Mouse (Mus musculus) liver, adult 2 months (tissue): ENCODE data around the gene Clec2g. TPM values are rescaled to one million over a fixed set of nuclear protein-coding genes. Genes with fewer than 3 reads are reported as not detected.
"Not testable (repeated sequence)": the region's sequence is repeated elsewhere in the genome, so short reads cannot be mapped to it uniquely, and the experiment has no call there.

Experiments
- DNase-seq: peaks from one replicate; pipeline ENCODE4 v3.0.0-alpha.2; 2011; ENCODE audit warnings: low read depth, low spot score; ENCODE audit errors: extremely low read depth
- H3K27ac ChIP-seq: fragments of 200-500 bp; replicated peaks from 2 replicates; pipeline ENCODE4 v1.5.1; 2012; ENCODE audit warnings: low read depth, mild to moderate bottlenecking, control low read depth, inconsistent platforms, low read length; ENCODE audit not compliant: insufficient read depth
- H3K27me3 ChIP-seq: fragments of 200-500 bp; 2 replicates; pipeline ENCODE4 v1.6.1; 2012; ENCODE audit warnings: mild to moderate bottlenecking, moderate library complexity, low read length, inconsistent platforms; ENCODE audit not compliant: control insufficient read depth, insufficient read depth
- H3K36me3 ChIP-seq: fragments of 200-500 bp; 2 replicates; pipeline ENCODE4 v1.6.1; 2012; ENCODE audit warnings: low read length, inconsistent platforms; ENCODE audit not compliant: control insufficient read depth, insufficient read depth
- H3K4me1 ChIP-seq: fragments of 200-500 bp; 2 replicates; pipeline ENCODE4 v1.6.1; 2011; ENCODE audit warnings: low read length; ENCODE audit not compliant: control insufficient read depth, insufficient read depth
- H3K4me3 ChIP-seq: fragments of 200-500 bp; 2 replicates; pipeline ENCODE4 v1.5.1; 2011; ENCODE audit warnings: low read depth, mild to moderate bottlenecking, control low read depth, low read length, moderate library complexity; ENCODE audit not compliant: insufficient read depth
- H3K79me2 ChIP-seq: fragments of 200-500 bp; 2 replicates; pipeline ENCODE4 v1.6.1; 2012; ENCODE audit warnings: inconsistent platforms, mild to moderate bottlenecking, low read length, moderate library complexity; ENCODE audit not compliant: control insufficient read depth, insufficient read depth
- H3K9ac ChIP-seq: fragments of 200-500 bp; 2 replicates; pipeline ENCODE4 v1.6.1; 2012; ENCODE audit warnings: low read depth, mild to moderate bottlenecking, control low read depth, inconsistent platforms, low read length
- CTCF ChIP-seq: fragments of 200-500 bp; IDR thresholded peaks from 2 replicates; pipeline ENCODE4 v1.5.1; 2011; ENCODE audit warnings: low read depth, low read length, control low read depth
- POLR2A ChIP-seq: fragments of 200-500 bp; IDR thresholded peaks from 2 replicates; pipeline ENCODE4 v1.6.1; 2011; ENCODE audit warnings: low read length, control low read depth; ENCODE audit not compliant: insufficient read depth; ENCODE audit errors: extremely low read depth
- WGBS: fragments of 180-500 bp; shearing (Covaris S2); methylation state at CpG from one replicate; pipeline ENCODE4 v1.1.7; 2018; 5-methylcytosine and 5-hydroxymethylcytosine counted together
- polyA plus RNA-seq: library from polyadenylated mRNA; depleted of rRNA; stranded (reverse); fragments of >200 nt; gene quantifications from 2 replicates; pipeline ENCODE4 v1.2.3, GENCODE M21; 2012
- total RNA-seq: library from RNA; depleted of rRNA; stranded (reverse); fragments of >200 nt; gene quantifications from 2 replicates; pipeline ENCODE4 v1.2.3, GENCODE M21; 2014

Clec2g gene
- total and polyA plus RNA-seq, 2 experiments = not detected

DNA sequence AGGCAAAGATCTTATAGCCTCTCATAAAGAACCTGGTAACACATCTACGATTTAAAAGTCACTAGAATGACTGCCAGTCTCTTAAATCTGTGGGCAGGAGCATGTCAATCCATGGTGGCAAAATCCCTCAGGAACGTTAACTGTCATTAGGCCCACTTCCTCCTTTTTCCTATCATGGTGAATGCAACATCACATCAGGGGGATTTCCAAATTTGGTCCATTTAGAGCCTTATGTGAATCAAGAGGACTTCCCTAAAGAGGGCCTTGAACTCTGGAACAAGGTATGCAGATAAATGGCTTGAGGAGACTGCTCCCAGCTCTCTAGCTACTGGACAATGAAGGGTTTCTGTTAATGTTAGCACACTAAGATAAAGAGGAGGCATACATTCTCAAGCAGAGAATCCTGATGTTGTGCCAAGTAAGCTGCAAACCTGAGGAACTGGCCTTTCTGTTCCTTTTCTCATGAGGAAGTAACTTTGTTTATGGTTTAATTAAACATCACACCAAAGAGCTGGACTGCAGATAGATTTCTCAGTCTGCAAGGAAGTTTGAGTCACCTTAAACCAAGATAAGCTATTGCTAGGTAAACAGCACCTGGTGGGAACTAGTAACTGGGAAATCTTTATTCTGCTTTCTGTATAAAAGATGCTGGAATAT lies 20.5 kb upstream of the Clec2g start:
- Histone ChIP-seq H3K4me1 (no peaks in the 10 kb centered on the region), H3K27me3 (no peaks in the 10 kb centered on the region), H3K27ac (no peak overlapping the region), H3K79me2 (no peaks in the 10 kb centered on the region), H3K9ac (no peak overlapping the region), H3K36me3 (no peaks in the 10 kb centered on the region), H3K4me3 (no peak overlapping the region)
- peak; percentile 14 for DNase-seq
- WGBS = 81% methylated on average over 2 of the region's 2 CpGs
- TF ChIP-seq CTCF (no peak), POLR2A (no peak)

DNA sequence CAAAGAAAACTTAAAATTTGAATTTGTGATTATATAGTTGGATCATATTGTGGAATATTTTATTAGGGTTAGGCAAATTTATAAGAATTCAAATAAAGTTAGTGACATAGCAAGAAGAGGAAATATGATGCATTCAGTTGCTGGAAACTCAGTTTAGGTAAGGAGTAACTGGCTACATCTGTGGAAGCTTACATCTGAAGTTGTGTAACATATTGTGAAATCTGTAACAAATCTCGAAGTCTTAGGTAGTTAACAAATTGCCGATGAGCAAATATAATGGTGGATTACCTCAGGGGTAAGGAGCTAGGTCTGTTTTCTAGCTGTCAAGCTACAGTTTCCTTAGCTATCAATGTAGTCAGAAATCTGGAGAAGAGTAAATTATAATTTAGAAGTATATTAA lies 16.9 kb upstream of the Clec2g start:
- Histone ChIP-seq H3K79me2 (no peaks in the 10 kb centered on the region), H3K9ac (no peak overlapping the region), H3K36me3 (no peaks in the 10 kb centered on the region), H3K4me1 (no peaks in the 10 kb centered on the region), H3K4me3 (no peak overlapping the region), H3K27me3 (no peaks in the 10 kb centered on the region), H3K27ac (no peak overlapping the region)
- TF ChIP-seq POLR2A (no peak), CTCF (no peak)
- WGBS = 49% methylated on average over 2 of the region's 2 CpGs
- no peak for DNase-seq

DNA sequence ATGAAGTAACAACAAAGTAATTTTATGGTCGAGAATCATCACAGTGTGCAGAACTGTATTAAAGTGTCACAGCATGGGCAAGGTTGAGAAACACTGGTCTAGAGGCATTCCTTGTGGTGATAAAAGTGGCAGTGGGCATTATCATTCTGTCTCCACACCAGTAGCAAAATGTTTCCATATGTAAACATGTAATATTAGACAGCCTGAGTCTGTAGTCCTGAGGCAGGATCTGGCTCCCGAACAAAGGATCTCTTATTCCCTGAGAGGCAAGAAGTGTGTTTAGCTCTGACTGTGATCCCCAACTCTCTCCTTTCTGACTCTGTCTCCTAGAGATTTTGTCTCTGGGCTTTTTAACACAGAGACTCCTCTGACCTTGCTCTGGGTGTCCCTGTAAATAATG lies 1.1 kb upstream of the Clec2g start:
- Histone ChIP-seq H3K79me2 (no peaks in the 10 kb centered on the region), H3K27me3 (no peaks in the 10 kb centered on the region)
- 83% methylated on average over 2 of the region's 2 CpGs for WGBS

DNA sequence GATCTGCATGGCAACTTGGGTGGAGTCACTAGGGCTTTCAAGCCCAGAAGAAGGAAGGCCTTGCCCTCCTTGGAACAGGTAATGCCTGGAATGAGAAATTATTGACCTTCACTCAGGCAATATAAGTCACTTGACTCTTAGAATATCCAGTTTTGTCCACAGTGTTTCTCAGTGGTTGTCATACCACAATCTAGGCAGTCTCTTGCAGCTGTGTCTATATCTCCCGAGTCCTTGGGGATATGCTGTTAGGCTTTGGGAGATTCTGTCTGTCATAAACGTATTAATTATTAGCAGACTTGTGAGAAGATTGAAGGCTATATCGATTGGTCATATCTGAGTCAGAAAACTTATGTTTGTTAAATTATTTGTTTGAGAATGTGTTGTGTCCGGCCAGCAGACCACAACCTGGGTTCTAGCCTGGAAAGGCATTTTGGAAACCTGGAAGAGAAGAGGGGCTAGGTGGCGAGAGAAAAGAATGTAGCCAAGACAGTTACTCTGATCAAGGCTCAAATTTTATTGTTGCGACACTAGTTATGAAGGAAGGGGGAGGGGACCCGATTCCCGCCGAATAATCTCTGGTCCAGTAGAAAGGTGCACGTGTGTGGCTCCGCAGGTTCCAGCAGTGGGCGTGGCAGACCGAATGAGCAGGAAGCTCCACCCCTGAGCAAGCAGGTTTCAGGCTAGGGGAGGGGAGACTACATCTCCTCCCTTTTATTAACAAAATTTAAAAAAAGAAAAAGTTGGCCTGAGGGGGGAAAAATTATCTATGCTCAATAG lies 1.9 kb downstream of the Clec2g start:
- 93% methylated on average over 5 of the region's 13 CpGs for WGBS

More for the DNA sequence above, 1.1 kb upstream of the Clec2g start:
- TF ChIP-seq POLR2A (no peak), CTCF (no peak)
- no peaks in the 10 kb centered on the region for H3K36me3 ChIP-seq
- no peak overlapping the region for H3K4me3 ChIP-seq
- H3K4me1 ChIP-seq = no peaks in the 10 kb centered on the region
- no peak for DNase-seq
- H3K27ac ChIP-seq = no peak overlapping the region
- H3K9ac ChIP-seq = no peak overlapping the region

DNA sequence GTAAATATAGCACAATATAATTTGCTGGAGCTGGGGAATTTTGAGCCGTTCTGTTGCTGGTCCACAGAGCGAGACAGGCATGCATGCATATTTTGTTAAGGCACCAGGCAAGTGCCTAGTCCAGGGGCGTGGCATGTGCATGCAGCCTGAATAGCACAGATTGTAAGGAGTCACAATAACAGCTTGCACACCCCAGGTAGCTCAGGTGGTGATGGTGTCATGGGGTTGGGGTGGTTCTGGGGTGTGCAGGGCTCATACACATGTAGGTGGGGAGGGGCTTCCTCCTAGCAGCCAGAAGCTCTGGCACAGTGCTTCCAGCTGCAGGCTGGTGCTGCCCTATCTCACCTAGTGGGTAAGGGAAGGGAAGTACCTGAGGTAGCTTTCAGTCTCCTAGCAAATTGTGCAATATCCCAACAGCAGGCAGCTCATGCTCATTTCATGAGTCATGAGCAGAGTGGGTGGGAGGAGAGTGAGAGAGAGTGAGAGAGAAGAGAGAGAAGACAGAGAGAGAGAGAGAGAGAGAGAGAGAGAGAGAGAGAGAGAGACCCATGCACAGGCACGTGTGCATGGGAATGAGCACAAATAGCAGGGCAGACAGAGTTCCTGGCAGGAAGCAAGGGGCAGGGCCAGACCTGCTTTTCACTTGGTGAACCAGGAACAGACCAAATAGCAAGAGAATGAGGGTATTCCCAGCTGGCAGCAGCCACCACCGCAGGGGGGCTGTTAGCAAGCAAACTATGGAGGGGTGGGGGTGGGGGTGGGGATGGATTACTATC lies 7.7 kb downstream of the Clec2g start:
- Histone ChIP-seq H3K27me3 (no peaks in the 10 kb centered on the region), H3K4me1 (no peaks in the 10 kb centered on the region), H3K27ac (no peak overlapping the region), H3K9ac (no peak overlapping the region), H3K79me2 (no peaks in the 10 kb centered on the region), H3K4me3 (no peak overlapping the region), H3K36me3 (no peaks in the 10 kb centered on the region)
- 81% methylated on average over 5 of the region's 5 CpGs for WGBS
- TF ChIP-seq POLR2A (no peak), CTCF (no peak)
- no peak for DNase-seq

More for the DNA sequence above, 1.9 kb downstream of the Clec2g start:
- not testable (repeated sequence) for H3K79me2 ChIP-seq, H3K4me1 ChIP-seq, H3K9ac ChIP-seq, H3K27ac ChIP-seq, DNase-seq, H3K27me3 ChIP-seq, H3K36me3 ChIP-seq, H3K4me3 ChIP-seq
